Mouse (Mus musculus) CD4-positive helper T cell, adult 2 months (primary cell): ENCODE data around the gene Cfap43.

Experiments
- DNase-seq: peaks from one replicate; pipeline ENCODE4 v3.0.0-alpha.2; 2012; ENCODE audit warnings: low read depth, missing footprints, low spot score

Cfap43 gene

GRCm38 (mm10) chr19:47915251-47915650, 3.8 kb downstream of the Cfap43 start:
- peak; percentile 72 for DNase-seq

- DNase-seq, result no peak
Observed at GRCm38 (mm10) chr19:47914191-47914590, 4.9 kb downstream of the Cfap43 start.

GRCm38 (mm10) chr19:47913344-47913743, 5.7 kb downstream of the Cfap43 start:
- DNase-seq, result no peak

GRCm38 (mm10) chr19:47910751-47911150, 8.3 kb downstream of the Cfap43 start:
- peak; percentile 62 for DNase-seq

- peak; percentile 87 for DNase-seq
Observed at GRCm38 (mm10) chr19:47910117-47910618, 8.9 kb downstream of the Cfap43 start.

- DNase-seq, result no peak
Observed at GRCm38 (mm10) chr19:47909387-47910116, 9.5 kb downstream of the Cfap43 start.

- no peak for DNase-seq
Observed at GRCm38 (mm10) chr19:47908961-47909371, 10.1 kb downstream of the Cfap43 start.

- no peak for DNase-seq
Observed at GRCm38 (mm10) chr19:47907596-47907995, 11.5 kb downstream of the Cfap43 start.

GRCm38 (mm10) chr19:47905603-47906002, 13.5 kb downstream of the Cfap43 start:
- no peak for DNase-seq

- DNase-seq, result no peak
Observed at GRCm38 (mm10) chr19:47905081-47905480, 14.0 kb downstream of the Cfap43 start.

GRCm38 (mm10) chr19:47903679-47904078, 15.4 kb downstream of the Cfap43 start:
- no peak for DNase-seq

- no peak for DNase-seq
Observed at GRCm38 (mm10) chr19:47902316-47903201, 16.5 kb downstream of the Cfap43 start.

- no peak for DNase-seq
Observed at GRCm38 (mm10) chr19:47900558-47900957, 18.5 kb downstream of the Cfap43 start.

GRCm38 (mm10) chr19:47900012-47900411, 19.1 kb downstream of the Cfap43 start:
- DNase-seq, result no peak

- DNase-seq, result peak; percentile 29
Observed at GRCm38 (mm10) chr19:47898472-47899079, 20.5 kb downstream of the Cfap43 start.

GRCm38 (mm10) chr19:47893092-47893491, 26.0 kb downstream of the Cfap43 start:
- DNase-seq, result no peak

- DNase-seq, result no peak
Observed at GRCm38 (mm10) chr19:47891562-47892312, 27.4 kb downstream of the Cfap43 start.

GRCm38 (mm10) chr19:47890489-47891130, 28.5 kb downstream of the Cfap43 start:
- DNase-seq, result peak; percentile 50

- peak; percentile 35 for DNase-seq
Observed at GRCm38 (mm10) chr19:47888037-47888436, 31.1 kb downstream of the Cfap43 start.

GRCm38 (mm10) chr19:47887417-47887816, 31.7 kb downstream of the Cfap43 start:
- peak; percentile 47 for DNase-seq

- no peak for DNase-seq
Observed at GRCm38 (mm10) chr19:47886617-47887016, 32.5 kb downstream of the Cfap43 start.
